Mouse (Mus musculus) left cerebral cortex, adult 8-10 months (tissue): ENCODE data around the gene Crybb1. TPM values are rescaled to one million over a fixed set of nuclear protein-coding genes. Genes with fewer than 3 reads are reported as not detected.

ENCODE experiments used
- DNase-seq, 2 experiments: peaks; one replicate each; pipeline ENCODE4 v3.0.0; 2022; ENCODE audit warnings: low spot score in 2 of 2
- total RNA-seq, 4 experiments: library from RNA; stranded (reverse); gene quantifications; 2 replicates each; pipeline ENCODE4 v1.2.4; 2022

Gene Crybb1
- total RNA-seq, 4 experiments from 2014 or later = 4.3 to 8.2 (median 5.4) TPM

GRCm38 (mm10) chr5:112237439-112237838 is 18.2 kb upstream of the Crybb1 start:
- DNase-seq = no peak

GRCm38 (mm10) chr5:112237866-112238570 is 17.6 kb upstream of the Crybb1 start:
- no peak for DNase-seq

- DNase-seq = no peak
Measured at GRCm38 (mm10) chr5:112238781-112239482, 16.7 kb upstream of the Crybb1 start.

DNA sequence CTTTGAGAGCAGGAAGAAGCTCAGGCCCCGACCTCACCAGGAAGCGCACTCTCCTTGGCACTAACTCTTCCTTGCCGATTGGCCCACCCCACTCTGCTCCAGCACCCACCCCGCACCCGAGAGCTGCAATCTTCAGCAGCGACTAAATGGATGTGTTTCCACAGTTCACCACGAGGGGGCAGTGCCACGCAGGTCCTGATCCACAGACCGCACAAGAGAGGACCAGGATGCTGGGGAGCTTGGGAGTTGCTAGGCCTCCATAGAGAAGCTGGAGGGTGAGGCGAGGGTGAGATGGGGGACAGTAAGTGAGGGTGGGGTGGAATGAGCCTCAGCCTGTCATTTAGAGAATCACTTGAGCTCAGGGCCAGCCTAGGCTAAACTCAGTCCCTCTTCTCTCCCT is 14.9 kb upstream of the Crybb1 start:
- DNase-seq = peak; percentile 78 to 92

- no peak for DNase-seq
Measured at GRCm38 (mm10) chr5:112241849-112242248, 13.8 kb upstream of the Crybb1 start.

DNA sequence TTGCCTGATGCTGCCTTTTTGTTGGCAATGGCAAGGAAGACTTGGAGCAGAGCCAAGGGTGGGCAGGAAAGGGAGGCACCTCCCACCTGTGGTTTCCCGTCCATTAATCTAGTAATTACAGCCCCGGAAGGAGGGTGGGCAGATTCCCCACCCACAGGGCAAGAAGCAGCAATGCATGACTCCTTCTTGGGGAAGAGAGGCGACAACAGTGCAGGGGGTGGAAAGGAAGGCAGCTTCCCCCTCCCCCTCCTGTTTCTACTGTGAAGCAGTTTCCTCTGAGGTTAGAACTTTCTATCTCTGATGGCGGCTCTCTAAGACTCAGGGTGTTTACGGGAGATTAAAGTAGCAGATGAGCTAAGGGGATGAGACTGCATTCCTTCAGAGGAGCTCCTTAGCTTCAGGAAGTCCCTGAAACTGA is 13.2 kb upstream of the Crybb1 start:
- DNase-seq = no peak

DNA sequence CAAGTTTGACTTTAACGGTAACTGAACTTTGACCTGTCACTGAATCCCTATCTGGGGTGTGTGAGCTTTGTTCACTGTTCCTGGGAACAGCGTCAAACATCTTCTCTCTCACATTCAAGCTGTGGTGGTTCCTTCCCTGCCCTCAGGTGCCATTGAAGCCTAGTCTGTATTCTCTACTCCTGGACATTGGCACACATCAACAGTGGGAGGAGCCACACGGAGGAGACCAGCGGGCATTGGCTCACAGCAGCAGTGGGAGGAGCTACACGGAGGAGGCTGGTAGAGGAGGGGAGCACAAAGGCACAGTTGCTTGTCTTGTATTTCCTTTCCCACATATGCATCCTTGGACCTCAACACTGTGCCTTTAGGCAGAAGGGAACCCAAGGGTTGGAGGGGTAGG is 12.6 kb upstream of the Crybb1 start:
- DNase-seq = no peak

DNA sequence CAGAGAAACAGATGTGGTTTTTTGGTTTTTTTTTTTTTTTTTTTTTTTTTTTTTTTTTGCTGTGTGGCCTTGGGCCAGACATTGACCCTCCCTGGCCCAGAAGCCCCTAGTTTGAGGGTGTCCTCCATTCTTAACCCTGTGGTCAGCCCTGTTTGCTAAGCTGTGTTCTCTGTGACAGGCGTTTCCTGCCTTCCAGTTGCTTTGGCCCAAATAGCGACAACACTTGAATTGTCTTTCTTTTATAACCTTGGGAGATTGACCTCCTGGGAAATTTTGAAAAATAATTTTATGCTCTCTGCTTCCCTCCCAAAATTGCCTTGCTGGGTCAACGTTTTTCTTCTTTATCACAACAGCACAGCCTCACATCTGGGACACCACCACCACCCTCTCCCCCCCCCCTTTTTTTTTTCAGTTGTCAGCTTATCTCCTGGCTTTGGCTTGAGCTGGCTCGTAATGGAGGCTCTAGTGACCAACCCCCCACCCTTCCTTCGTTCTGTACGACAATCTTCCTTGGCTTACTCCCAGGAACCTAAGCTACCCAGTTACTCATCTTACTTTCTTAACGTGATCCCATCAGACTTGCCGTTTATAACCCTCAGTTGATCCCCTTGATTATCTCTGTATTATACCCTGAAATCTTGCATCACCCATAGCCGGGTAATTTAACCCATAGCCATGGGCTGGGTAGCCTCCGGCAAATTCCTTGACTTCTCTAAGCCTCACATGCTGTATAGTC is 11.9 kb upstream of the Crybb1 start:
- no peak for DNase-seq

DNA sequence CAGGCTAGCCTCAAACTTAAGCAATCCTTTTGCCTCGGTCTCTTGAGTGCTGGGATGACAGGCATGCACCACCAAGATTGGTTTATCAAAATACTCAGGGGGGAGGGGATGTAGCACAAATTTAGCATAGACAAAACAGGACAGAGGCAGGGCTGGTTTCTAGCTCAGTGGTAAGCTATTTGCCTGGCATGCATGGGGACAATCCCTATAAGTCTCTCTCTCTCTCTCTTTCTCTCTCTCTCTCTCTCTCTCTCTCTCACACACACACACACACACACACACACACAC is 11.4 kb upstream of the Crybb1 start:
- no peak for DNase-seq

DNA sequence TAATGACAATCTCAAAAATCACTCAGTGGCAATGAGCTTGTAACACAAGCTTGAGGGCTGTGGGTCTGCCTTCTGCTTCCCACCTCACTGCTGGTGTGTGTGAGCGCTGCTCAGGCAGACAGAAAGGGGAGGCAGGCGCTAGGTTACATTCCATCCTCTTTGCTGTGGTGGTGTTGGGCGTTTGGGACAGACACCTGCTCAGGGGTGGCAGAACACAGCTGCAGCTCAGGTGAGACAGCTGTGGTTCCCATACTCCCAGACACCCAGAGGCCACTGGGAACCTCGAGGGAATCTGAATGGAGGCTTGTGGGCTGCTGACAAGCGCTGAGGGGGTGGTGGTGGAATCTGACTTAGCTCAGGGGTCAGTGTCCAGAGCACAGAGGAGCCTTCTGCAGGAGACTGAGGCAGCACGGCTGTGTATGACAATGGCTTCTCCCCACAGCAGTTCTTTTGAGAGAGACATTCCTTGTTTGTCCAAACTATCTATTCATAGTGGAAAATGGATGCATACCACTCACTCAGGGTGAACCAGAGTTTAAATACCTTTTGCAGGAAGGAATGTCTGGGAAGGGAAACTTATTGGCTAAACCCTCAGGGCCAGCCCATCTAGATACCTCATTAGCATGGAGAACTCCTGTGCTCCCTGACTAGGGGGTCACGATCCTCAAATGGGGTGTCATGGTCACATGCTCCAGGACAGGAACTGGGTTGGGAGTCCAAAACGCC is 10.6 kb upstream of the Crybb1 start:
- DNase-seq = no peak

GRCm38 (mm10) chr5:112247399-112247798 is 8.2 kb upstream of the Crybb1 start:
- no peak for DNase-seq

GRCm38 (mm10) chr5:112249106-112249505 is 6.5 kb upstream of the Crybb1 start:
- DNase-seq = no peak

DNA sequence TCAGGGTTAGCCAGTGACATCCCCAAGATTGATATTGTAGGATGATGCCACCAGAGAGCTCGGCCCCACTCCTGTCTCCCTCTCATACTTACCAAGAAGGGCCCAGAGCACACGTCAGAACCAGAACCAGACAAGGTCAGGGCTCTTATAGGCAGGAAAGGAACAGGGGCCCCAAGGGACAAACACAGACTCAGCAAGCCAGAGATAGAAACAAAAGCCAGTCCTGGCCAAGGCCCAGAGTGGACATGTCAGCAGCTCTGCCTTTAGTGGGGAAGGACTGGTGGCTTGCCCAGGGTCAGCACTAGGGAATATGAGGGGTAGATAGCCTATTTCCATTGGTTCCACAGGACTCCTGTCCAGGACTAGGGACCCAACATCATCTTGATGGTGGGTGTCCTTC is 3.2 kb upstream of the Crybb1 start, which contains the start of gene Cryba4:
Gene Cryba4, minus strand, starts transcription at position 119 of the 400 bp plus-strand sequence.
- no peak for DNase-seq

DNA sequence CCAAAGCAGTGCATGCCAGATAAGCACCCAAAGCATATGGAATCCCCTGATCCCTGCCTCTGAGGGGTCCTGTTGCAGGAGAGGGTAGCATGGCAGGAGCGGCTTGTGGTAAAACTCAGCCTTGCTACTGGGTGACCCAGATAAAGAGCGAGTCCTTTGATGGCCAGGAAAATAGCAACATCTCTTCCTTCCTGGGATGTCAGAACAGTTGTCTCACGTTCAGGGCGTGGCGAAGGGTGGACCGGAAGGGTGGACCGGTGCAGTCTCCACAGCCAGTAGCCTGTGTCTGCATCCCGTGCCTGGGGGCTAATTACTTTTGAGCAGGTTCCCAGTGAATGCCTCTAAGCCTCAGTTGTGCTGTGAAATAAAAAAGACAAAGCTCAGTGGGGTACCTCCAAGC is 2.4 kb upstream of the Crybb1 start:
- DNase-seq = no peak

GRCm38 (mm10) chr5:112254282-112254806 is 1.3 kb upstream of the Crybb1 start:
- DNase-seq = peak in 1 of 2 experiments; percentile 66

GRCm38 (mm10) chr5:112256457-112256856 is 842 bp downstream of the Crybb1 start:
- DNase-seq = no peak

GRCm38 (mm10) chr5:112257896-112258295 is 2.3 kb downstream of the Crybb1 start:
- DNase-seq = no peak

- no peak for DNase-seq
Measured at GRCm38 (mm10) chr5:112259862-112260650, 4.4 kb downstream of the Crybb1 start.

GRCm38 (mm10) chr5:112260818-112261217 is 5.2 kb downstream of the Crybb1 start:
- DNase-seq = no peak

DNA sequence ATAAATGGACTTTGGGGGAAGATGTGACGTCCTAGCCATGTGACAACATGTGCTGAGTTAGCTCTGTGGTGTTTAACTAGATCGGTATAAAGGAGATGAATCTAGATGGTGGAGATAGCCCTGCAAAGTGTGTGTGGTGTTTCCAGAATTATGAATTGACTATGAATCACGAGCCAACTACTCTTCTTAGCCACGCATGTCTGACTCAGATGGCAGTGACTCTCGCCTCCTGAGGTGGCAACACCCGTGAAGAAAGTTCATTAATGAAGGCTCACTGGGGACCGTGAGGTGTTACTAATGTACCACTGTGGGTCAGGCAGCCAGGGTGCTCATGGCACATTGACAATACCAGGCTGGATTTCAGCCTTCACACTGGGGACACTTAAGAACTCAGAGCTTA is 8.5 kb downstream of the Crybb1 start:
- no peak for DNase-seq

DNA sequence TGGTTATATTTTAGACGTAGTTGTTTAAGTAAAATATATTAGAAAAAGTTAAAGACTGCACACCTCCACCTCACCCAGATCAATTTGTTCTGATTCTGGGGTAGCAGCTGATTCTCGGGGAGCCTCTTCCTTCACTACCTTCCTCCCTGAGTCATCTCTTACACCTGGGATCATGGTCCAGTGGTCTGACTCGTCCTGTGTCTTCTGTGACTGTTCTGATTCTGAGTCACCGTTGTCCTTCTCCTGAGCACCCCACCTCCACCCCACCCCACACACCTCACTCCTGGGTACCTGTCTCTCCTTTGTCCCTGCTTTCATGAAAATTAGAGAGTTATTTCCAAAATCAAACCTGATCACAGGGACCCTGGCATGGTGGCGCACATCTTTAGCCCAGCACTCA is 9.5 kb downstream of the Crybb1 start:
- no peak for DNase-seq
